Comparison of ENCODE assay signal across 8 mouse cellular contexts in genomic region chr1:79761106-79761916, GRCm38 (mm10). TPM values are rescaled to one million over a fixed set of nuclear protein-coding genes. Genes with fewer than 3 reads are reported as not detected.
DNase-seq lines count a peak whose midpoint lies in the region; ATAC-seq lines count a peak whose summit lies in the region.

No protein-coding gene starts in this region.

- peaks cover 22% of the 10 kb centered on the region for H3K4me1 ChIP-seq in hindbrain, embryonic 16.5 days (ENCODE audit: control insufficient read depth, insufficient read depth, low read depth, low read length)

- H3K9ac ChIP-seq in hindbrain, embryonic 16.5 days (ENCODE audit: low read depth, low read length) = peak overlapping the region; percentile 91

- peak overlapping the region; percentile 86 for H3K4me2 ChIP-seq in hindbrain, embryonic 16.5 days (ENCODE audit: low read length)

- no peaks in the 10 kb centered on the region for H3K9me3 ChIP-seq in hindbrain, embryonic 16.5 days (ENCODE audit: control insufficient read depth, low read length)

- peaks cover 52% of the 10 kb centered on the region for H3K79me2 ChIP-seq in macrophage (ENCODE audit: inconsistent target)

- H3K27ac ChIP-seq in hindbrain, embryonic 16.5 days (ENCODE audit: low read depth, low read length) = peak overlapping the region; percentile 62
- peak overlapping the region; percentile 65 for H3K27ac ChIP-seq in macrophage

- H3K36me3 ChIP-seq in hindbrain, embryonic 16.5 days (ENCODE audit: control insufficient read depth, insufficient read depth, low read length) = no peaks in the 10 kb centered on the region
- no peaks in the 10 kb centered on the region for H3K36me3 ChIP-seq in macrophage (ENCODE audit: inconsistent target)

- peak overlapping the region; percentile 79 for H3K4me3 ChIP-seq in hindbrain, embryonic 16.5 days (ENCODE audit: low read length)
- peak overlapping the region; percentile 93 for H3K4me3 ChIP-seq in macrophage (ENCODE audit: inconsistent target)

- peak; percentile 50 for DNase-seq in WW6 (ENCODE audit: low read depth, low spot score)
- DNase-seq in cerebellum, postnatal 36 days = peak; percentile 82 to 85
- DNase-seq in gastrocnemius, adult 18-20 months (ENCODE audit: low spot score) = peak; percentile 77
- DNase-seq in left cerebral cortex, adult 18-20 months (ENCODE audit: low spot score in 2 of 2) = peak; percentile 80 to 86
- DNase-seq in right cerebral cortex, adult 18-20 months = peak; percentile 87
- DNase-seq in urinary bladder, adult 2 months (ENCODE audit: low spot score) = peak; percentile 70

- H3K27me3 ChIP-seq in hindbrain, embryonic 16.5 days (replicated peaks; ENCODE audit: control insufficient read depth, insufficient read depth, low read length) = no peaks in the 10 kb centered on the region

- ATAC-seq in hindbrain, embryonic 16.5 days = peak; percentile 96

- under 1% methylated on average over 64 of the region's 65 CpGs for WGBS in hindbrain, embryonic 16.5 days
- WGBS in macrophage (ENCODE audit: missing documents) = under 1% methylated on average over 61 of the region's 65 CpGs

RNA-seq across cellular contexts. Expression of gene Mrpl44, which starts 14.5 kb away (rescaled TPM):
- 10 to 100 TPM; 31.4 to 31.5 TPM for total RNA-seq in gastrocnemius, adult 18-20 months (2021)
- 40.2 and 41.2 TPM in 2 replicates for polyA plus RNA-seq in hindbrain, embryonic 16.5 days (2015; fragmentation: Nextera tagmentation; extraction: Ambion mirVana)
- 10 to 100 TPM; 29.3 to 33.2 TPM for total RNA-seq in left cerebral cortex, adult 18-20 months (2021)
- total RNA-seq in macrophage (2018; cell fraction: chromatin; rRNA removed) = 10 to 100 TPM in 2 of 26 experiments, 1 to 10 TPM in 20, under 1 TPM in 2, not detected in 2; 0.61 to 14.1 (median 5.5) TPM
- 10 to 100 TPM in 25 of 26 experiments, 1 to 10 TPM in 1; 9.8 to 36.8 (median 24.6) TPM for total RNA-seq in macrophage (2018; cell fraction: cytosol; rRNA removed)
- total RNA-seq in macrophage (2018; cell fraction: nucleus; rRNA removed) = 10 to 100 TPM in 9 of 26 experiments, 1 to 10 TPM in 17; 2.1 to 21.7 (median 9.1) TPM
- 15.2 to 30.0 TPM (median 23.5 TPM) in 3 replicates for polyA plus RNA-seq in macrophage (2018)
- polyA plus RNA-seq in urinary bladder, adult 2 months (2012; rRNA removed) = 29.1 and 30.8 TPM in 2 replicates

RNA-seq across cellular contexts. Expression of gene Wdfy1, which starts 14.6 kb away (rescaled TPM):
- total RNA-seq in gastrocnemius, adult 18-20 months (2021) = 10 to 100 TPM in 1 of 2 experiments, 1 to 10 TPM in 1; 9.5 to 12.1 TPM
- 108 and 112 TPM in 2 replicates for polyA plus RNA-seq in hindbrain, embryonic 16.5 days (2015; fragmentation: Nextera tagmentation; extraction: Ambion mirVana)
- total RNA-seq in left cerebral cortex, adult 18-20 months (2021) = 10 to 100 TPM; 39.1 to 43.4 TPM
- total RNA-seq in macrophage (2018; cell fraction: chromatin; rRNA removed) = 100 to 1,000 TPM; 134 to 333 (median 209) TPM
- 10 to 100 TPM in 8 of 26 experiments, 1 to 10 TPM in 18; 3.7 to 22.7 (median 7.5) TPM for total RNA-seq in macrophage (2018; cell fraction: cytosol; rRNA removed)
- 100 to 1,000 TPM in 24 of 26 experiments, 10 to 100 TPM in 2; 89.0 to 195 (median 132) TPM for total RNA-seq in macrophage (2018; cell fraction: nucleus; rRNA removed)
- 4.4 to 11.5 TPM (median 5.2 TPM) in 3 replicates for polyA plus RNA-seq in macrophage (2018)
- polyA plus RNA-seq in urinary bladder, adult 2 months (2012; rRNA removed) = 17.5 and 19.5 TPM in 2 replicates

Comparison
In these comparisons a context has a peak if more than half of its experiments do, and no peak if none do; other contexts are left out.
1. Peak in every context shown above with its lines: DNase-seq, ATAC-seq, H3K4me3 ChIP-seq and H3K27ac ChIP-seq.